Mouse (Mus musculus): ENCODE measurements around the gene Fam53a. TPM values are rescaled to one million over a fixed set of nuclear protein-coding genes. Genes with fewer than 3 reads are reported as not detected.

Fam53a gene
- polyA plus RNA-seq, 1 experiment from 2014 or later, result 80.0 TPM

DNA sequence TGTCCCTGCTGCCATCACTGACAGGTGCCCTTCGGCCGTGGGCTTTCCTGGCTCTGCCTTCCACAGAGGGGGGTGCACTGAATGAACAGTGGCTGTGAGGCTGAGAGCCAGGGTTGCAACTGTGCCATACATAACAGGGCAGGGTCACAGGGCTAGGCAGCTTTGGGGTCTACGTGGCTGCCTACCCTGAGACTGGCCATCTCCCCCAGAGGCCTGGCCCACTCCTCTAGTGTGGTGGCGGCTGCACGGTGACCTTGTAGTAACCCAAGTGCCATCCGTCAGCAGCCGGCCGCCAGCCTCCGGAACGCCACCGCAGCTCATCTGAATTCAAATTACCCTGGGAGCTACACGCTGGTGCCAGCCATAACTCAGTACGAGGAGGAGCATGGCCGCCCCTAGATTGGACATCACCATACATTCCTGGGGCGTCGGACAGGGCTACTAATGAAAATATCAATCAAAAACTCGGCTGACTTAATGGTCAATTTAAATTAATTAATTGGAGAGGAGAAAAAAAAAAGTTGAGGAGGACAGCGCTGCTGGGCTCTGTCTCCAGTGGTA is 41.9 kb downstream of the Fam53a start:
- no peak overlapping the region for H3K4me3 ChIP-seq
- no peak overlapping the region for H3K9ac ChIP-seq
- H3K4me1 ChIP-seq, result no peaks in the 10 kb centered on the region
- ATAC-seq (ENCODE audit: low FRiP score, low read depth), result no peak
- no peaks in the 10 kb centered on the region; the same call in 1 of the 2 replicates for H3K27me3 ChIP-seq
- no peak overlapping the region for H3K4me2 ChIP-seq (replicated peaks)
- H3K36me3 ChIP-seq, result no peaks in the 10 kb centered on the region
- no peak overlapping the region for H3K27ac ChIP-seq
- WGBS, result 74% methylated on average over 18 of the region's 18 CpGs
- no peaks in the 10 kb centered on the region for H3K9me3 ChIP-seq

DNA sequence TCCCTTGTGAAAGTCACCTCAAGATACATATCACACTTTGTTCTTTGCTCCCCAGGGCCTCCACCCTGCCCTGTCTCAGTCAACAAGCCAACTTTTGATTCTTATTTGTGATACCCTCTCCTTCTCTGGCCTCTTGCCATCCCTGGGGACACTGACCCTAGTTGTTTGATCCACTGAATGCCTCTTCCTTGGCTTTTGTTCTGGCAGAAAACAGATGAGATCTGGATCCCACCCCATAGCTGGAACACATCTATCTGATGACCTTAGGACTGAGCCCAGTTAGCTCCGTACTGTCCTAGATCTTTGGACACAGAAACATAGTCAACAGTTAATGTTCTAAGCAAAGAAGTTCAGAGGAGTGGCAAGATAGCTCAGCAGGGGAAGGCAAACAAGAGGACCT is 49.1 kb downstream of the Fam53a start:
- Histone ChIP-seq H3K4me2 (replicated peaks) (no peak overlapping the region), H3K27me3 (no peaks in the 10 kb centered on the region), H3K27ac (no peak overlapping the region), H3K9me3 (no peaks in the 10 kb centered on the region), H3K36me3 (no peaks in the 10 kb centered on the region), H3K9ac (no peak overlapping the region), H3K4me3 (no peak overlapping the region), H3K4me1 (0 out of 2 replicates have a peak, but pooled peaks cover 5% of the 10 kb centered on the region)
- no peak for ATAC-seq (ENCODE audit: low FRiP score, low read depth)
- whole genome bisulfite sequencing, result 85% methylated on average over 1 of the region's 1 CpGs

DNA sequence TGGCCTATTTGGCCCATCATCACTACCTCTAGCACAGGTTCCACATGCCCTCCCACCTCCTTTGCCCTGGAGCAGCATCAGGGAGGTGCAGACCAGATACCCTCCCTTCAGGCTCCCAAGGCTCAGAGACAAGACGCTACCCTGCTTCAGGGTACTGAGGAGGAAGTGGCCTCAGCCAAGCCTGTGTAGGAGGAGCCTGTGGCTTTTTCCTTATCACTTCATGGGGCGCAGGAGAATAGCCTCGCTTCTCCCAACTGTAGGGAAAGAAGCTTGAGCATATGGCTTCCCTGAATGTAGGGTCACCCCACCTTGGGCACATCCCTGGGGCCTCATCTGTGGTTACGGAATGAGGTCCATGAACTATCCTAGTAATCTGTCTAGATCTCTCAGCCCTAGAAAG is 55.2 kb downstream of the Fam53a start:
- no peak overlapping the region for H3K27ac ChIP-seq
- ATAC-seq (ENCODE audit: low FRiP score, low read depth), result no peak
- H3K9me3 ChIP-seq, result no peaks in the 10 kb centered on the region
- H3K9ac ChIP-seq, result no peak overlapping the region
- H3K27me3 ChIP-seq, result no peaks in the 10 kb centered on the region
- H3K4me2 ChIP-seq (replicated peaks), result no peak overlapping the region
- no peak overlapping the region for H3K4me3 ChIP-seq
- no peaks in the 10 kb centered on the region for H3K36me3 ChIP-seq
- H3K4me1 ChIP-seq, result no peaks in the 10 kb centered on the region
- 81% methylated on average over 4 of the region's 4 CpGs for WGBS

DNA sequence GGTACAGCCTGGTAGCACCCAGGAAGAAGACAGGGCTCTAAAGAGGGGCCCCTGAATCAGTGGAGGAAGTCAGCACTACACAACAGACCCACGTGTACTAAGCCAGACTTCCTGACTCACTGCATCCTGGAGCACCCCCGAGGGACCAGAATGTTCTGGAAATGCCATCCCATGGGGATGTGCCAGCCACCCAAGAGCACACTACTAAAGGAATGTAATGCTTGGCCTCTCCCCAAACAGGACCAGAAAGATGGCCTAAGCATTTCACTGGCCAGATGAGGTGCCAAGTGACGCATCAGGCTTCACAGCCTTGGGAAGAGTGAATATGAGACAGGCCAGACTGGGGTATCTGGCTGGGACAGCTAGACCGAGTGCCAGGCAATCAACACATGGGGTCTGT is 63.5 kb downstream of the Fam53a start:
- Histone ChIP-seq H3K27ac (no peak overlapping the region), H3K36me3 (no peaks in the 10 kb centered on the region), H3K27me3 (peaks cover 13% of the 10 kb centered on the region; the same call in 1 of the 2 replicates), H3K4me1 (no peaks in the 10 kb centered on the region), H3K4me3 (no peak overlapping the region), H3K9me3 (no peaks in the 10 kb centered on the region), H3K4me2 (replicated peaks) (no peak overlapping the region), H3K9ac (no peak overlapping the region)
- 74% methylated on average over 4 of the region's 4 CpGs for WGBS
- ATAC-seq (ENCODE audit: low FRiP score, low read depth), result no peak

DNA sequence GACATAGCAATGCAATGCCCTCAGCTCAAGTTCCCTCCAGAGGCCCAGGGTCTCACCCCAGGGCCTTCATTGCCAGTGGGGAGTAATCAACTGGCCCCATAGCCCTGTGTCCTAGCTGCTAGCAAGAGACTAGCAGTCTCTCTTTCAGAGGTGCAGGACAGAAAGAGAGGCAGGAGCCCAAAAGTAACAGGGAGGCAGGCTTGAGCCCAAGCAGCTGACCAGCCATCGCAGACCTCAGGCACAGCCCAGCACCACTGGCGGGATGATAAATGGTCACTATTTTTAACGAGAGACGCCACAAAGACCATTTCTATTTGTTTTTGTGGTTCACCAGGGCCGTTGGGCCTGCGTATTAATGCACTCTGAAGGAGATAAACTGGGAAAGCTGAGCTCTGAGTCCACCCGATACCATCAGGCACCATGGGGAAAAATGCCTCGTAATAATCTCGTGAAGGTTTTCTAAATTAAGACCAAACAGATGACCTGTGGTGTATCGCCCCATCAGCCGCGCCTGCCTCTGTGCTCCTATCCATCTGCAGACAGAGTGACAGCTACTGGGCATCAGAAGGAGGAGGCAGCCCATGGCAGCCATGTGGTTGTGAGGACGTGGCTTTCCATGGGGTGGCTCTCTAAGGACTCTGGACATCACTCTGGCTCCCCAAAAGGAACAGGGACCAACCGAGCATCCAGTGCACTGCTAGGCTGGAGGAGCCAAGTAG is 73.0 kb downstream of the Fam53a start:
- ATAC-seq (ENCODE audit: low FRiP score, low read depth), result no peak
- no peak overlapping the region for H3K4me3 ChIP-seq
- H3K9me3 ChIP-seq, result no peaks in the 10 kb centered on the region
- peaks cover 15% of the 10 kb centered on the region; the same call in 1 of the 2 replicates for H3K27me3 ChIP-seq
- H3K27ac ChIP-seq, result no peak overlapping the region
- H3K36me3 ChIP-seq, result no peaks in the 10 kb centered on the region
- no peaks in the 10 kb centered on the region for H3K4me1 ChIP-seq
- WGBS, result 59% methylated on average over 14 of the region's 14 CpGs
- H3K4me2 ChIP-seq (replicated peaks), result no peak overlapping the region
- H3K9ac ChIP-seq, result no peak overlapping the region

Other genes starting within 250 kb of the Fam53a start
- not detected in 2 replicates for gene Nkx1-1, start 195.7 kb downstream of the Fam53a start, polyA plus RNA-seq (2015; fragmentation: Nextera tagmentation; extraction: Ambion mirVana)
- 0.56 and 0.66 TPM in 2 replicates for gene Gm9903, start 290 bp upstream of the Fam53a start, polyA plus RNA-seq (2015; fragmentation: Nextera tagmentation; extraction: Ambion mirVana)
- 252 and 254 TPM in 2 replicates for gene Slbp, start 22.9 kb upstream of the Fam53a start, polyA plus RNA-seq (2015; fragmentation: Nextera tagmentation; extraction: Ambion mirVana)
- gene Tacc3, start 28.5 kb upstream of the Fam53a start, polyA plus RNA-seq (2015; fragmentation: Nextera tagmentation; extraction: Ambion mirVana), result 196 and 197 TPM in 2 replicates
- 45.2 and 46.0 TPM in 2 replicates for gene Tmem129, start 28.8 kb upstream of the Fam53a start, polyA plus RNA-seq (2015; fragmentation: Nextera tagmentation; extraction: Ambion mirVana)
- 39.1 and 40.7 TPM in 2 replicates for gene Fgfr3, start 92.0 kb upstream of the Fam53a start, polyA plus RNA-seq (2015; fragmentation: Nextera tagmentation; extraction: Ambion mirVana)
- 43.6 and 48.2 TPM in 2 replicates for gene Letm1, start 153.2 kb upstream of the Fam53a start, polyA plus RNA-seq (2015; fragmentation: Nextera tagmentation; extraction: Ambion mirVana)
- 46.4 and 47.8 TPM in 2 replicates for gene Nsd2, start 191.1 kb upstream of the Fam53a start, polyA plus RNA-seq (2015; fragmentation: Nextera tagmentation; extraction: Ambion mirVana)